Mouse (Mus musculus) stomach, embryonic 15.5 days (tissue): ENCODE measurements around the gene Ibtk. TPM values are rescaled to one million over a fixed set of nuclear protein-coding genes. Genes with fewer than 3 reads are reported as not detected.

Source experiments
- ATAC-seq: fragments of 200-750 bp; cut with Nextera tagmentation; 2 replicates; pipeline ENCODE4 v1.8.0; 2017; ENCODE audit warnings: low read depth, moderate number of reproducible peaks, moderate TSS enrichment; ENCODE audit not compliant: insufficient read depth, low FRiP score
- H3K27ac ChIP-seq: fragments of 300-500 bp; sonication (generic); 2 replicates; pipeline ENCODE4 v1.5.1; 2015; ENCODE audit warnings: mild to moderate bottlenecking, inconsistent platforms
- H3K27me3 ChIP-seq: fragments of 300-500 bp; sonication (generic); replicated peaks from 2 replicates; pipeline ENCODE4 v1.6.1; 2015; ENCODE audit warnings: inconsistent platforms
- H3K36me3 ChIP-seq: fragments of 300-500 bp; sonication (generic); 2 replicates; pipeline ENCODE4 v1.6.1; 2015; ENCODE audit warnings: inconsistent platforms
- H3K4me1 ChIP-seq: fragments of 300-500 bp; sonication (generic); 2 replicates; pipeline ENCODE4 v1.6.1; 2015; ENCODE audit warnings: inconsistent platforms
- H3K4me2 ChIP-seq: fragments of 300-500 bp; sonication (generic); 2 replicates; pipeline ENCODE4 v1.6.1; 2015; ENCODE audit warnings: mild to moderate bottlenecking, inconsistent platforms
- H3K4me3 ChIP-seq: fragments of 300-500 bp; sonication (generic); replicated peaks from 2 replicates; pipeline ENCODE4 v1.5.1; 2015; ENCODE audit warnings: inconsistent platforms
- H3K9ac ChIP-seq: fragments of 300-500 bp; sonication (generic); 2 replicates; pipeline ENCODE4 v1.6.1; 2015; ENCODE audit warnings: inconsistent platforms
- H3K9me3 ChIP-seq: fragments of 300-500 bp; sonication (generic); 2 replicates; pipeline ENCODE4 v1.6.1; 2016; ENCODE audit warnings: inconsistent platforms
- WGBS: fragments of 180-500 bp; shearing (Covaris S2); methylation state at CpG from one replicate; pipeline ENCODE4 v1.1.7; 2015; 5-methylcytosine and 5-hydroxymethylcytosine counted together
- polyA plus RNA-seq: library from polyadenylated mRNA; unstranded; fragments of >200 nt; fragmentation: Nextera tagmentation; extraction: Ambion mirVana; gene quantifications from 2 replicates; pipeline ENCODE4 v1.2.1, GENCODE M21; 2015

The Ibtk gene
- polyA plus RNA-seq, 1 experiment from 2014 or later = 31.2 TPM

DNA sequence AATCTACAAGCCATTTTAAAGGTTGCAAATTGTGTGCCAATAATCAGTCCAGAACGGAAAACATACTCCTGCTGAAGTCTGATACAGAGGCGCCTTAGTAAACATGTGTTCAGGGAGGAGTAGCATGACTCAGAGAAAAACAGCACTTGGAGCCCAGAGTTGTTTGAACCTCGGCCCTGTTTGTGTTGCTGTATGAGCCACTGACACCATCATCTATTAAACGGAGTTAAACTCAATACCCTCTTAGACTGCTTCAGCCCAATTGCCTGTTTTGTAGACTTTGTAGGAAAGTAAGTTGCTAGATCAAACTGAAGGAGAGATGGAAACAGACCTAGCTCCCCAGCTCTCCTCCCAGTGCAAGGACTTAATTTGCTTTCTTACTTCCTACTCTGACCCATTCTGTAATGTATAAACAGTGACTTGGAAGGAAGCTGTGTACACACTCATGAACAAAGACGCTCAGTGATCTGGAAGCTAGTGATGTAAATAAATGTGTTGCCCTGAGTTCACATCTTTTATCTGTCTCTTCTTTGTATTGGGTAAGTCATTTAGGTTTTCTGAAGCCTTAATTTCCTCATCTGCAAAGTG is 882 bp upstream of the Ibtk start:
- Histone ChIP-seq H3K9me3 (no peaks in the 10 kb centered on the region), H3K36me3 (no peaks in the 10 kb centered on the region), H3K9ac (peak overlapping the region; percentile 97; the same call in 1 of the 2 replicates), H3K27ac (peak overlapping the region; percentile 99), H3K27me3 (no peaks in the 10 kb centered on the region), H3K4me2 (peak overlapping the region; percentile 80), H3K4me3 (peak overlapping the region; percentile 93), H3K4me1 (peaks cover 11% of the 10 kb centered on the region; the same call in 1 of the 2 replicates)
- peak; percentile 61 for ATAC-seq
- WGBS = 15% methylated on average over 5 of the region's 5 CpGs

- Histone ChIP-seq H3K4me1 (peaks cover 11% of the 10 kb centered on the region; the same call in 1 of the 2 replicates), H3K4me2 (peak overlapping the region; percentile 80), H3K27ac (peak overlapping the region; percentile 99), H3K9me3 (no peaks in the 10 kb centered on the region), H3K4me3 (peak overlapping the region; percentile 93), H3K36me3 (peaks cover under 1% of the 10 kb centered on the region), H3K27me3 (no peaks in the 10 kb centered on the region), H3K9ac (peak overlapping the region; percentile 97)
- peak; percentile 71 for ATAC-seq
- WGBS = 1% methylated on average over 43 of the region's 43 CpGs
These were observed 661 bp downstream of the Ibtk start for GRCm38 (mm10) chr9:85748204-85749141.

DNA sequence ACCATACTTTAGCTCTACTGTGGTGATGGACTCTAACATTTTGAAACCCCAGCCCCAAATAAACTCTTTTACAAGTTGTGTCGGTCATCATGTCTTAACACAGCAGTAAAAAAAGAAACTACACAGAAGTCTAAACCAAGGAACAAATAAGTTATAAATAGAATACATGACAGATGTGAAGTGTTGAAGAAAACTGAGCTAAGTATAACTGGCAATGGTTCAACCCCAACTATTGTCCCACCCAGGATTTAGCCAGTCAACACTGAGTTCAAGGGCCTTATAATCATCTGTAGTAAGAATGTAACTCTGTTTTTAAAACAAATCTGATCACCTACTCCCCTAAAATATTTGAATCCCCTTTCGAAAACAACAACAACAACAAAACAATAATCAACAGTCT is 3.6 kb downstream of the Ibtk start:
- Histone ChIP-seq H3K4me3 (no peak overlapping the region), H3K9me3 (no peaks in the 10 kb centered on the region), H3K27me3 (no peaks in the 10 kb centered on the region), H3K36me3 (peaks cover 4% of the 10 kb centered on the region), H3K27ac (no peak overlapping the region), H3K9ac (no peak overlapping the region), H3K4me1 (peaks cover 11% of the 10 kb centered on the region; the same call in 1 of the 2 replicates), H3K4me2 (no peak overlapping the region)
- no peak for ATAC-seq
- 86% methylated on average over 2 of the region's 2 CpGs for WGBS

GRCm38 (mm10) chr9:85743358-85743757 is 5.8 kb downstream of the Ibtk start:
- Histone ChIP-seq H3K9ac (no peak overlapping the region), H3K4me1 (peaks cover 5% of the 10 kb centered on the region; the same call in 1 of the 2 replicates), H3K4me3 (no peak overlapping the region), H3K4me2 (no peak overlapping the region), H3K27ac (no peak overlapping the region), H3K36me3 (peaks cover 4% of the 10 kb centered on the region), H3K27me3 (no peaks in the 10 kb centered on the region), H3K9me3 (no peaks in the 10 kb centered on the region)
- no peak for ATAC-seq
- 79% methylated on average over 11 of the region's 11 CpGs for WGBS

DNA sequence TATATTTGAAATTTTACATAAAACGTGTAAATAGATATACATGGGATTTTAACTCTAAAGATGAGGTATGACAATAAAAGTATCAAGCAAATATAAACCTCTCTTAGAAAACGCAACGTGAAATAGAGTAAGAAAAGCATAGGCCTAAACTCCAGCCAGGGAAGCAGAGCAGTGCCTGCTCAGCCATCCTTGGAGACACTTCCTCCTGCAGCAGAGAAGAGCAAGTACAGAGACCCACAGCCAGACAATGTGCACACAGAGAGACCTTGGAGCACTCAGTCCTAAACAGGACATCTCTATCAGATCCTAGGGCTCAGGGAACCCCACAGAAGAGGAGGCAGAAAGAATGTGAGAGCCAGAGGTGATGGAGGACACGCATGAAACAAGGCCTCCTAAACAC is 7.0 kb downstream of the Ibtk start:
- Histone ChIP-seq H3K9me3 (no peaks in the 10 kb centered on the region), H3K27me3 (no peaks in the 10 kb centered on the region), H3K36me3 (peaks cover 4% of the 10 kb centered on the region), H3K9ac (no peak overlapping the region), H3K4me2 (no peak overlapping the region), H3K4me1 (no peaks in the 10 kb centered on the region), H3K27ac (no peak overlapping the region), H3K4me3 (no peak overlapping the region)
- ATAC-seq = no peak
- WGBS = 89% methylated on average over 4 of the region's 4 CpGs

DNA sequence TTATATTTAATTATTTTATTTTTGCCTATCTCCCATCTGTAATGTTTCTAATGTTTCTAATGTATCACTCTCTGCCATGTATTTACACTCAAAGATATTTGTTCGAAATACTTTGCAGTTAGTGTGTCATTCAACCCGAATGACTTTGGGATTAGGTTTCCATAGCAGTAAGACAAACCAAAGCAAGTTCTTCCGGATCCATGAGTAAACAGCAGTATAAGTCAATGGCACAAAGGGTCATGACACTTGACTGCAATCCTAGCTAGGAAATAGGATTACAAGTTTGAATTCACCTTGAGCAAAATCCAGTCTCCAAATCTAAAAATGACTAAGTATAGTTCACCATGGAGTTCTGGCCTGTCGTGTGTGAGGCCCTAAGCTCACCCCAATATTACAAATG is 9.9 kb downstream of the Ibtk start:
- Histone ChIP-seq H3K27ac (no peak overlapping the region), H3K4me1 (no peaks in the 10 kb centered on the region), H3K9ac (no peak overlapping the region), H3K4me2 (no peak overlapping the region), H3K36me3 (peaks cover 4% of the 10 kb centered on the region), H3K4me3 (no peak overlapping the region), H3K9me3 (no peaks in the 10 kb centered on the region), H3K27me3 (no peaks in the 10 kb centered on the region)
- ATAC-seq = no peak
- WGBS = 60% methylated on average over 4 of the region's 4 CpGs

DNA sequence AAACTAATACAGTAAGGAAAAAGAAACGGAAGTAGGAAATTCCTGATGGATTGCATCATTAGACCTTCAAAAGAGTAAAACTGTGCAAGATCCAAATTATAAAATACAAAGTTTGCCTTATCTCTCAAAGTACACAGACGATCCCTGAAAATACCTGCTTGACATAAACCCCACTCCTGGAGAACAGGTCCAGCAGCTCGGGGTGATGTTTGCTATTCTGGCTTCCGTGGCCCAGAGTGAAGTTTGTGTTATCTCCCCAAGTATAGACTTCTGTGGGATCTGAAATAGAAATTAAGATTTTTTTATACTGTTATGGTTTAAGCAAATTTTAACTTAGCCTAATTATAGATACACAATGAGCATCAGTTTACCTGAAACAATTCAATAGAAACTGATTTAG is 14.3 kb downstream of the Ibtk start:
- H3K9me3 ChIP-seq = no peaks in the 10 kb centered on the region
- H3K9ac ChIP-seq = no peak overlapping the region
- H3K27me3 ChIP-seq = no peaks in the 10 kb centered on the region
- H3K27ac ChIP-seq = no peak overlapping the region
- 71% methylated on average over 4 of the region's 4 CpGs for WGBS
- no peaks in the 10 kb centered on the region for H3K4me1 ChIP-seq
- no peak for ATAC-seq
- no peak overlapping the region for H3K4me3 ChIP-seq
- peaks cover 15% of the 10 kb centered on the region for H3K36me3 ChIP-seq
- no peak overlapping the region for H3K4me2 ChIP-seq

DNA sequence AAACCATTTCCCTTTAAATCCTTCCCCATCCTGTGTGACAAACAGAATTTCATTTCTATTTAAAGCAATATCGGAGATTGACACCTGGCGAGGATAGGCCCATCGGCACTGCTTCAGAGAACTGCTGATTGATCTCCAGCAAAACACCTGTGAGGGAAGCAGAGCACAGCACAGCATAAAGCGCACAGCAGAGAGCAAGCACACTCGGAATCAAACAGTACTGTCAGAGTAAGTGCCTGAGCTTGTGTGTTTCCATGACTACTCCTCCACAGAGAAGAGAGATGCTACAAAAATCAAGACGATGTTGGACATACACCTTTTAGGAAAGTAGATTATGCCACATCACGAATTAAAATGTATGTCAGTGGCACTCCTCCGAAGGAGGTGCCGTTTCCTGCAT is 25.1 kb downstream of the Ibtk start:
- H3K4me3 ChIP-seq = no peak overlapping the region
- ATAC-seq = no peak
- no peak overlapping the region for H3K9ac ChIP-seq
- no peaks in the 10 kb centered on the region for H3K9me3 ChIP-seq
- H3K36me3 ChIP-seq = peaks cover 38% of the 10 kb centered on the region
- H3K27me3 ChIP-seq = no peaks in the 10 kb centered on the region
- H3K27ac ChIP-seq = no peak overlapping the region
- WGBS = 94% methylated on average over 9 of the region's 9 CpGs
- no peak overlapping the region for H3K4me2 ChIP-seq
- no peaks in the 10 kb centered on the region for H3K4me1 ChIP-seq

DNA sequence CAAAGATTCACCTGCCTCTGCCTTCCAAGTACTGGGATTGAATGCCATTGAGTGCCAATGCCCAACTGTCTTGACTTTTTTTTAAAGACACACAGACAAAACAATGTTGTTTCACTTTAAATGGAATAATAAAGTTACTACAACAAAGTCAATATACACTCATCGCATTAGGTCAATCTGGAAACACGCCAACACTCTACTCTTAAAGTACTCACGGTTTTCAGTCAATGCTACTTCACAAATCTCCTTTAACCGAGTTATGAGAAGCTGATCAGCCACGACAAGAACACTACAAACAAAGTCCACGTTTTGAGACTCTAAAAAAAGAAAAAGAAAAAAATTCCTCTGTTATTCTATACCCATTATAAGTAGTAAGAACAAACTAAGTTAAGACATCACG is 31.8 kb downstream of the Ibtk start:
- Histone ChIP-seq H3K4me3 (no peak overlapping the region), H3K27ac (no peak overlapping the region), H3K27me3 (no peaks in the 10 kb centered on the region), H3K4me2 (no peak overlapping the region), H3K4me1 (no peaks in the 10 kb centered on the region), H3K9me3 (no peaks in the 10 kb centered on the region), H3K9ac (no peak overlapping the region), H3K36me3 (peaks cover 46% of the 10 kb centered on the region)
- 84% methylated on average over 7 of the region's 7 CpGs for WGBS
- ATAC-seq = no peak

GRCm38 (mm10) chr9:85707302-85707701 is 41.8 kb downstream of the Ibtk start:
- no peak overlapping the region for H3K9ac ChIP-seq
- no peaks in the 10 kb centered on the region for H3K27me3 ChIP-seq
- H3K4me2 ChIP-seq = no peak overlapping the region
- no peaks in the 10 kb centered on the region for H3K9me3 ChIP-seq
- no peak overlapping the region for H3K4me3 ChIP-seq
- WGBS = 91% methylated on average over 6 of the region's 6 CpGs
- ATAC-seq = no peak
- no peaks in the 10 kb centered on the region for H3K4me1 ChIP-seq
- H3K27ac ChIP-seq = no peak overlapping the region
- H3K36me3 ChIP-seq = peaks cover 46% of the 10 kb centered on the region

- Histone ChIP-seq H3K9ac (no peak overlapping the region), H3K4me1 (no peaks in the 10 kb centered on the region), H3K9me3 (no peaks in the 10 kb centered on the region), H3K4me2 (no peak overlapping the region), H3K27ac (no peak overlapping the region), H3K36me3 (peaks cover 37% of the 10 kb centered on the region), H3K4me3 (no peak overlapping the region), H3K27me3 (no peaks in the 10 kb centered on the region)
- no peak for ATAC-seq
- WGBS = 78% methylated on average over 5 of the region's 5 CpGs
These were observed 47.2 kb downstream of the Ibtk start for GRCm38 (mm10) chr9:85701981-85702380.

- no peak for ATAC-seq
- no peak overlapping the region for H3K4me2 ChIP-seq
- H3K4me3 ChIP-seq = no peak overlapping the region
- no peak overlapping the region for H3K9ac ChIP-seq
- no peak overlapping the region for H3K27ac ChIP-seq
- 88% methylated on average over 3 of the region's 3 CpGs for WGBS
- no peaks in the 10 kb centered on the region for H3K4me1 ChIP-seq
- H3K36me3 ChIP-seq = peaks cover 8% of the 10 kb centered on the region; the same call in 1 of the 2 replicates
- no peaks in the 10 kb centered on the region for H3K9me3 ChIP-seq
- no peaks in the 10 kb centered on the region for H3K27me3 ChIP-seq
These were observed 53.5 kb downstream of the Ibtk start for GRCm38 (mm10) chr9:85695606-85696005.
